Mouse (Mus musculus) intestine, postnatal 0 days (tissue): Measurements from ENCODE around the gene Asic1. TPM values are rescaled to one million over a fixed set of nuclear protein-coding genes. Genes with fewer than 3 reads are reported as not detected.

Source experiments
- ATAC-seq: fragments of 200-750 bp; cut with Nextera tagmentation; 2 replicates; pipeline ENCODE4 v1.8.0; 2017; ENCODE audit warnings: mild to moderate bottlenecking, moderate TSS enrichment, moderate library complexity
- H3K27ac ChIP-seq: fragments of 300-500 bp; sonication (generic); 2 replicates; pipeline ENCODE4 v1.5.1; 2014; ENCODE audit warnings: mild to moderate bottlenecking, low read depth, low read length, moderate library complexity
- H3K27me3 ChIP-seq: fragments of 300-500 bp; sonication (generic); replicated peaks from 2 replicates; pipeline ENCODE4 v1.6.1; 2014; ENCODE audit warnings: low read length, mixed read lengths; ENCODE audit not compliant: control insufficient read depth, insufficient read depth
- H3K36me3 ChIP-seq: fragments of 300-500 bp; sonication (generic); 2 replicates; pipeline ENCODE4 v1.6.1; 2014; ENCODE audit warnings: mild to moderate bottlenecking, moderate library complexity; ENCODE audit not compliant: control insufficient read depth, insufficient read depth
- H3K4me1 ChIP-seq: fragments of 300-500 bp; sonication (generic); replicated peaks from 2 replicates; pipeline ENCODE4 v1.6.1; 2014; ENCODE audit warnings: antibody characterized with exemption, low read length, mixed read lengths; ENCODE audit not compliant: control insufficient read depth, insufficient read depth
- H3K4me2 ChIP-seq: fragments of 300-500 bp; sonication (generic); replicated peaks from 2 replicates; pipeline ENCODE4 v1.6.1; 2014; ENCODE audit warnings: low read depth, mild to moderate bottlenecking, moderate library complexity
- H3K4me3 ChIP-seq: fragments of 300-500 bp; sonication (generic); 2 replicates; pipeline ENCODE4 v1.5.1; 2014; ENCODE audit warnings: low read depth, low read length
- H3K9ac ChIP-seq: fragments of 300-500 bp; sonication (generic); 2 replicates; pipeline ENCODE4 v1.6.1; 2014; ENCODE audit warnings: mild to moderate bottlenecking, low read depth, low read length
- H3K9me3 ChIP-seq: fragments of 300-500 bp; sonication (generic); 2 replicates; pipeline ENCODE4 v1.6.1; 2016; ENCODE audit warnings: mixed run types; ENCODE audit not compliant: control insufficient read depth
- CTCF ChIP-seq: sonication (generic); IDR thresholded peaks from 2 replicates; pipeline ENCODE4 v1.5.1; 2016; ENCODE audit warnings: low read depth, mild to moderate bottlenecking, control low read depth, antibody characterized with exemption, moderate library complexity
- WGBS: fragments of 180-500 bp; shearing (Covaris S2); extraction: QIAGEN DNeasy Blood & Tissue Kit; methylation state at CpG from one replicate; pipeline ENCODE4 v1.1.7; 2014; 5-methylcytosine and 5-hydroxymethylcytosine counted together
- polyA plus RNA-seq: library from polyadenylated mRNA; unstranded; fragments of >200 nt; fragmentation: Nextera tagmentation; extraction: Ambion mirVana; gene quantifications from 2 replicates; pipeline ENCODE4 v1.2.1, GENCODE M21; 2015

Asic1 gene
- polyA plus RNA-seq, 1 experiment from 2014 or later = 1.4 TPM

- Histone ChIP-seq H3K9me3 (no peaks in the 10 kb centered on the region), H3K4me3 (no peak overlapping the region), H3K4me1 (0 out of 2 replicates have a peak, but pooled peaks cover 5% of the 10 kb centered on the region), H3K9ac (no peak overlapping the region), H3K4me2 (no peak overlapping the region), H3K27ac (no peak overlapping the region), H3K36me3 (peaks cover 27% of the 10 kb centered on the region), H3K27me3 (no peaks in the 10 kb centered on the region)
- TF ChIP-seq CTCF = no peak
- 100% methylated on average over 2 of the region's 2 CpGs for WGBS
- no peak for ATAC-seq
Observed at GRCm38 (mm10) chr15:99731167-99731566, 61.0 kb downstream of the Asic1 start.

- Histone ChIP-seq H3K4me2 (no peak overlapping the region), H3K9ac (no peak overlapping the region), H3K27ac (no peak overlapping the region), H3K4me3 (no peak overlapping the region), H3K27me3 (no peaks in the 10 kb centered on the region), H3K9me3 (no peaks in the 10 kb centered on the region), H3K4me1 (0 out of 2 replicates have a peak, but pooled peaks cover under 1% of the 10 kb centered on the region), H3K36me3 (peaks cover 32% of the 10 kb centered on the region)
- 89% methylated on average over 3 of the region's 3 CpGs for WGBS
- ATAC-seq = no peak
- no peak for TF ChIP-seq CTCF
Observed at GRCm38 (mm10) chr15:99731678-99732077, 61.5 kb downstream of the Asic1 start.

GRCm38 (mm10) chr15:99733186-99733585, 63.0 kb downstream of the Asic1 start:
- no peak for ATAC-seq
- WGBS = 93% methylated on average over 5 of the region's 5 CpGs
- H3K4me1 ChIP-seq = no peaks in the 10 kb centered on the region
- TF ChIP-seq CTCF = no peak
- no peak overlapping the region for H3K9ac ChIP-seq
- H3K4me2 ChIP-seq = no peak overlapping the region
- H3K9me3 ChIP-seq = no peaks in the 10 kb centered on the region
- H3K4me3 ChIP-seq = no peak overlapping the region
- no peaks in the 10 kb centered on the region for H3K27me3 ChIP-seq
- H3K27ac ChIP-seq = no peak overlapping the region
- peaks cover 35% of the 10 kb centered on the region for H3K36me3 ChIP-seq

- Histone ChIP-seq H3K27me3 (no peaks in the 10 kb centered on the region), H3K36me3 (peaks cover 33% of the 10 kb centered on the region), H3K4me2 (no peak overlapping the region), H3K4me1 (no peaks in the 10 kb centered on the region), H3K9me3 (no peaks in the 10 kb centered on the region), H3K9ac (no peak overlapping the region), H3K27ac (no peak overlapping the region), H3K4me3 (no peak overlapping the region)
- TF ChIP-seq CTCF = no peak
- no peak for ATAC-seq
- 86% methylated on average over 2 of the region's 2 CpGs for WGBS
Observed at GRCm38 (mm10) chr15:99735631-99736030, 65.5 kb downstream of the Asic1 start.

GRCm38 (mm10) chr15:99736675-99737074, 66.5 kb downstream of the Asic1 start:
- Histone ChIP-seq H3K9me3 (no peaks in the 10 kb centered on the region), H3K9ac (no peak overlapping the region), H3K27ac (no peak overlapping the region), H3K4me2 (no peak overlapping the region), H3K27me3 (no peaks in the 10 kb centered on the region), H3K4me3 (no peak overlapping the region), H3K36me3 (peaks cover 41% of the 10 kb centered on the region), H3K4me1 (no peaks in the 10 kb centered on the region)
- 91% methylated on average over 11 of the region's 11 CpGs for WGBS
- no peak for TF ChIP-seq CTCF
- ATAC-seq = no peak

GRCm38 (mm10) chr15:99740229-99740628, 70.1 kb downstream of the Asic1 start:
- TF ChIP-seq CTCF = no peak
- H3K4me3 ChIP-seq = no peak overlapping the region
- WGBS = 95% methylated on average over 4 of the region's 4 CpGs
- no peak overlapping the region for H3K27ac ChIP-seq
- H3K4me1 ChIP-seq = no peaks in the 10 kb centered on the region
- no peaks in the 10 kb centered on the region for H3K9me3 ChIP-seq
- no peak overlapping the region for H3K4me2 ChIP-seq
- ATAC-seq = no peak
- peaks cover 47% of the 10 kb centered on the region for H3K36me3 ChIP-seq
- H3K9ac ChIP-seq = no peak overlapping the region
- H3K27me3 ChIP-seq = no peaks in the 10 kb centered on the region

Other genes starting within 250 kb of the Asic1 start
- gene Nckap5l, start 212.6 kb upstream of the Asic1 start, polyA plus RNA-seq = 1.8 and 2.1 TPM in 2 replicates
- 12.6 and 13.2 TPM in 2 replicates for gene Bcdin3d, start 195.6 kb upstream of the Asic1 start, polyA plus RNA-seq
- gene Faim2, start 142.2 kb upstream of the Asic1 start, polyA plus RNA-seq = 1.5 and 1.6 TPM in 2 replicates
- not detected in 2 replicates for gene Aqp2, start 91.3 kb upstream of the Asic1 start, polyA plus RNA-seq
- gene Aqp5, start 79.6 kb upstream of the Asic1 start, polyA plus RNA-seq = 0.14 TPM in 1 of 2 replicates, not detected in the other
- not detected in 2 replicates for gene Aqp6, start 69.0 kb upstream of the Asic1 start, polyA plus RNA-seq
- 23.2 and 25.7 TPM in 2 replicates for gene Racgap1, start 18.7 kb upstream of the Asic1 start, polyA plus RNA-seq
- gene Smarcd1, start 31.8 kb downstream of the Asic1 start, polyA plus RNA-seq = 13.2 and 13.3 TPM in 2 replicates
- 1.2 and 3.0 TPM in 2 replicates for gene Gm17349, start 35.1 kb downstream of the Asic1 start, polyA plus RNA-seq
- 124 and 136 TPM in 2 replicates for gene Gpd1, start 47.1 kb downstream of the Asic1 start, polyA plus RNA-seq
- 298 and 301 TPM in 2 replicates for gene Cox14, start 55.2 kb downstream of the Asic1 start, polyA plus RNA-seq
- gene Cers5, start 102.5 kb downstream of the Asic1 start, polyA plus RNA-seq = 18.7 and 19.2 TPM in 2 replicates
- 64.3 and 78.9 TPM in 2 replicates for gene Lima1, start 205.1 kb downstream of the Asic1 start, polyA plus RNA-seq